Mouse (Mus musculus) testis, adult 2 months (tissue): ENCODE results near the gene Taar1.

Source experiments
- CTCF ChIP-seq: fragments of 200-500 bp; IDR thresholded peaks from 2 replicates; pipeline ENCODE4 v1.5.1; 2012; ENCODE audit warnings: low read depth, mild to moderate bottlenecking, inconsistent platforms, low read length, moderate library complexity; ENCODE audit not compliant: control insufficient read depth, insufficient read depth, insufficient replicate concordance
- POLR2A ChIP-seq: fragments of 200-500 bp; IDR thresholded peaks from 2 replicates; pipeline ENCODE4 v1.6.1; 2012; ENCODE audit warnings: low read depth, mild to moderate bottlenecking, inconsistent platforms, low read length, moderate library complexity; ENCODE audit not compliant: control insufficient read depth

GRCm38 (mm10) chr10:23901119-23901518, 19.0 kb upstream of the Taar1 start:
- no peak for TF ChIP-seq CTCF
- no peak for TF ChIP-seq POLR2A
